Mouse (Mus musculus): ENCODE measurements at regions not wholly inside any gene's neighbourhood (a gene's known extent, or its start where the extent isn't known, plus 50 kb on each side); places are given as distances from the start of the nearest gene placed in this dataset.

DNA sequence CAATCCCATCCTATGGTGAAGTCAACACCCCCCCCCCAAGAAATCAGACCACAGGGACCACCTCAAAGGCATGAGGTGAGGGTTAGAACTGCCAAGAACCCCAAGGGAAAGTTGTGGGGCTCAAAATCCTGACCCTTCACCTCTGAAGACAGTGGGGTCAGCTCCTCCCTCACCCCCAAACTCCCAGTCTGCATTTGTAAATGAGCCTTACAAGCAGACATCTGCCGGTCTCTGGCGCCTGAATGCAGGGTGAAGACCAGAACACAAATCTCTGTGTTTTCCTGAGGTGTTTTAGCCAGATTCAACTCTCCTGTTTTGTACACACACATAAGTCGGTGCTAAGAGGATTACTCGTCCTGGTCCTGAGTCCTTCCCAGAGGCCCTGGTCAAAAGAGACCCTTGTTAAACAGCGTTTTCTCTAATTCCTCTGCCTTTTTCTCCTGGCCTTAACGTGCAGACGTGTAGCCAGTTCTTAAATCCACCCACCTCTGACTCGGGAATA lies 61.9 kb downstream of the Cpn2 start:
- H3K4me1 ChIP-seq (ENCODE audit: control insufficient read depth, insufficient read depth, low read length), result no peaks in the 10 kb centered on the region
- DNase-seq, result no peak
- WGBS, result 55% methylated on average over 8 of the region's 8 CpGs
- no peaks in the 10 kb centered on the region for H3K36me3 ChIP-seq (ENCODE audit: control insufficient read depth, insufficient read depth, low read length)
- no peak overlapping the region for H3K27ac ChIP-seq (ENCODE audit: insufficient read depth, low read depth, low read length)
- H3K27me3 ChIP-seq (replicated peaks; ENCODE audit: control insufficient read depth, insufficient read depth, low read length), result no peaks in the 10 kb centered on the region
- TF ChIP-seq CTCF (conservative IDR thresholded peaks at IDR 0.05; ENCODE audit: insufficient read depth, insufficient read length, low read depth, low read length) (no peak), POLR2A (IDR thresholded peaks at IDR 0.05; ENCODE audit: low read depth, low read length) (no peak)
- H3K4me3 ChIP-seq (ENCODE audit: insufficient read depth, low read depth, low read length), result no peak overlapping the region

DNA sequence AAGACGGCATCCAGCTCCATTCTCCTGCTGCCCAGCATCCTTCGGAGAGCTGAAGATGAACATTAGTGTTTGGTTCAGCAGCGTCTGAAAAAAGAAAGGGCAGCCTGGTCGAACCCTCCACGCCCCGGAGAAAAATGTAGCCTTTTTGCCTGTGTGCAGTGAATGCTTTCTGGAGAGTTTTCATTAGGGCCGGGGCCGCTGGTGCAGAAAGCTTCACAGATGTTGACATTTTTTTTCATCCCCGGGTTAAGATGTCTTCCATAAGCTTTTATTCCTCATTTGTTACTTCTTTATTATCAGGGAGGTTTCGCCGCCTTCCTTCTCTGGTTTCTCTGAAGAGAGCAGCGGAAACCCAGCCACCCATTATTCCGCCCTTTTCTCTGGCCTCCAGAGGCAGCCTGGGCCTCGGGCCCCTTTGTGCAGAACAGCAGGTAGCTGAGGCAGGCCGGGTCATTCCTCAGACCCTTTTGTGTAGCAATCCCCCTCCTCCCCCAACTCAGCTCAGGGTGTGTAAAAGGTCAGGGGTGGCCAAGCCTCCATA lies 61.4 kb downstream of the Cpn2 start:
- no peak for DNase-seq

More for the DNA sequence above, 61.4 kb downstream of the Cpn2 start:
- H3K4me1 ChIP-seq (ENCODE audit: control insufficient read depth, insufficient read depth, low read length), result no peaks in the 10 kb centered on the region
- no peaks in the 10 kb centered on the region for H3K27me3 ChIP-seq (replicated peaks; ENCODE audit: control insufficient read depth, insufficient read depth, low read length)
- H3K36me3 ChIP-seq (ENCODE audit: control insufficient read depth, insufficient read depth, low read length), result no peaks in the 10 kb centered on the region
- TF ChIP-seq CTCF (conservative IDR thresholded peaks at IDR 0.05; ENCODE audit: insufficient read depth, insufficient read length, low read depth, low read length) (no peak), POLR2A (IDR thresholded peaks at IDR 0.05; ENCODE audit: low read depth, low read length) (no peak)
- H3K27ac ChIP-seq (ENCODE audit: insufficient read depth, low read depth, low read length), result no peak overlapping the region
- WGBS, result 52% methylated on average over 15 of the region's 15 CpGs
- H3K4me3 ChIP-seq (ENCODE audit: insufficient read depth, low read depth, low read length), result no peak overlapping the region

Measured in kidney, adult 2 months (tissue).